Mouse (Mus musculus): ENCODE measurements around the gene Gadl1. TPM values are rescaled to one million over a fixed set of nuclear protein-coding genes. Genes with fewer than 3 reads are reported as not detected.
"Not testable (repeated sequence)": the region's sequence is repeated elsewhere in the genome, so short reads cannot be mapped to it uniquely, and the experiment has no call there.

Gadl1 gene
- polyA plus RNA-seq, 1 experiment from 2014 or later, result 0.50 TPM

DNA sequence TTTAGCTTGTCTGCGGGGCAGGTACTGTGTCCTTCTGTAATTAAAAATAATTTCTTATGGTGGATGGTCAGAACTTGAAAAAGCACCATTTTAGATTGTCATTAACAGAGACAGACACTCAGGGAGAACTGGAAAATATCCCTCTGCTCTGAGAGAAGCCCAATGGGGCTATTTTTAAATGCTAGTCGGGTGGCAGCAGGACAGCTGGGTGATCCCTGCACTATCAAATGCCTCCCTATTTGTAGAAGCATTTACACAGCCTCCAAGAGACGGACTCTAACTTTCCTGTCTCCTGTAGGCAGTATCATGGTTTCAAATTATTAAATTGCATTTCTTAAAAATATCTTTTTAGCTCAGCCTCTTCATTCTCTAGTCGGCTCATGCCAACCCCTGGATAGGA, 89.1 kb downstream of the Gadl1 start:
- no peak overlapping the region for H3K4me3 ChIP-seq
- no peaks in the 10 kb centered on the region for H3K27me3 ChIP-seq (ENCODE audit: insufficient read depth, poor library complexity, severe bottlenecking)
- no peak for DNase-seq (ENCODE audit: low spot score)
- H3K27ac ChIP-seq, result no peak overlapping the region
- no peaks in the 10 kb centered on the region for H3K36me3 ChIP-seq
- H3K9me3 ChIP-seq, result no peaks in the 10 kb centered on the region
- no peaks in the 10 kb centered on the region for H3K4me1 ChIP-seq (replicated peaks)
- 83% methylated on average over 4 of the region's 4 CpGs for WGBS

DNA sequence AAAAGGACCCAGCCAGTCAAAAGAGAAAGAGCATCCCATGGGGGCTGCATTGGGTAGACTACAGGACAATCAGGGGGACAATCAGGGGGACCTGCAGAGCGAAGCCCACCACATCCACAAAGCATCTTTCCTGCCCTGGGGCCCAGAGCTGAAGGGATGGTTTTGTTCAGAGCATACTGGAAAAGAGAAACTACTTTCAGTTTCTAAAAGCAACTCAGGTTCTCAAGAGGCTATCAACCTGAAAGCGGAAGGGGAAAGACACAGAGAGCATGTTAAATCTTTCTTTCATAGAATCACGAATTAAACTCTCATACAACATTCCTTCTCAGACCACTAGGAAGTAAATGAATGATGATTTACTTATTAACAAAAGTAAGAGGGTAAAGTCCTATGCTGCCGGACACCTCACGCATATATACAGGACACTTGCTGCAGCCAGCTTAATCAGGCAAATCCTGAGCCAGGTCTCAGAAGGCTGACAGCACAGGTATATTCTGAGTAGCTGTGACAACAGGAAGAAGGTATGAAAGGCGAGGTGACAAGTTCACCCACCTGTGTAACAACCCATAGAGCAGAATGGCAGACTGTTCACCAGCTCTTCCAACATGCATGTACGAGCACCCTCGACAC, 90.2 kb downstream of the Gadl1 start:
- Histone ChIP-seq H3K4me3 (no peak overlapping the region), H3K27me3 (ENCODE audit: insufficient read depth, poor library complexity, severe bottlenecking) (no peaks in the 10 kb centered on the region), H3K4me1 (replicated peaks) (no peaks in the 10 kb centered on the region), H3K27ac (no peak overlapping the region), H3K9me3 (no peaks in the 10 kb centered on the region), H3K36me3 (no peaks in the 10 kb centered on the region)
- WGBS, result 87% methylated on average over 8 of the region's 8 CpGs
- no peak for DNase-seq (ENCODE audit: low spot score)

DNA sequence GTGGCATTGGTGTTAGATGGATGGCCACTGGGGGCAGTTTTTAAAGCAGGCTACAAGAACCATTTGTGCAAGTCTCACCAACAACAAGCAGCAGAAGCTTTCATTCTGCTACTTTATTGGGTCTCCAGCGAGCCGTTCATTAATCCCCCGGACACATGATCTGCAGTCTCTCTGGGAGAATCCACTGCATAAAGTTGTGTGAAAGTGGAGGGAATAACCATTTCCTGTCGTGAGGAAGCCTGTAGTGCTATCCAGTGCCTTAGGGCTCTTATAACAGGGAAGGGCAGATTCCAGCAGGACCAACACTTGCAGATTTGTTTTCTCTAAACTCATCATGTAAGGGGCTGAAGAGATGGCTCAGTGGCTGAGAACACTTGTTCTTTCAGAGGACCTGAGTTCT, 104.7 kb downstream of the Gadl1 start:
- no peak for DNase-seq (ENCODE audit: low spot score)
- Histone ChIP-seq H3K27me3 (ENCODE audit: insufficient read depth, poor library complexity, severe bottlenecking) (no peaks in the 10 kb centered on the region), H3K4me1 (replicated peaks) (no peaks in the 10 kb centered on the region), H3K36me3 (no peaks in the 10 kb centered on the region), H3K4me3 (no peak overlapping the region), H3K9me3 (peaks cover 7% of the 10 kb centered on the region; the same call in 1 of the 2 replicates), H3K27ac (no peak overlapping the region)
- WGBS, result 70% methylated on average over 4 of the region's 4 CpGs

- Histone ChIP-seq H3K36me3 (no peaks in the 10 kb centered on the region), H3K9me3 (peaks cover 4% of the 10 kb centered on the region; the same call in 1 of the 2 replicates), H3K27ac (no peak overlapping the region), H3K4me3 (no peak overlapping the region), H3K4me1 (replicated peaks) (no peaks in the 10 kb centered on the region), H3K27me3 (ENCODE audit: insufficient read depth, poor library complexity, severe bottlenecking) (no peaks in the 10 kb centered on the region)
- no peak for DNase-seq (ENCODE audit: low spot score)
- 85% methylated on average over 9 of the region's 9 CpGs for WGBS
Observed at GRCm38 (mm10) chr9:116016221-116016620, 107.0 kb downstream of the Gadl1 start.

- no peaks in the 10 kb centered on the region for H3K9me3 ChIP-seq
Observed at GRCm38 (mm10) chr9:116017091-116017490, 107.8 kb downstream of the Gadl1 start.

GRCm38 (mm10) chr9:116018586-116018985, 109.3 kb downstream of the Gadl1 start:
- 93% methylated on average over 7 of the region's 7 CpGs for WGBS
- no peaks in the 10 kb centered on the region for H3K27me3 ChIP-seq (ENCODE audit: insufficient read depth, poor library complexity, severe bottlenecking)
- no peaks in the 10 kb centered on the region for H3K36me3 ChIP-seq
- H3K27ac ChIP-seq, result no peak overlapping the region
- H3K9me3 ChIP-seq, result no peaks in the 10 kb centered on the region; the same call in 1 of the 2 replicates
- H3K4me1 ChIP-seq (replicated peaks), result no peaks in the 10 kb centered on the region
- DNase-seq (ENCODE audit: low spot score), result no peak
- H3K4me3 ChIP-seq, result no peak overlapping the region

More at GRCm38 (mm10) chr9:116017091-116017490, 107.8 kb downstream of the Gadl1 start:
- no peaks in the 10 kb centered on the region for H3K4me1 ChIP-seq (replicated peaks)
- H3K36me3 ChIP-seq, result no peaks in the 10 kb centered on the region
- no peaks in the 10 kb centered on the region for H3K27me3 ChIP-seq (ENCODE audit: insufficient read depth, poor library complexity, severe bottlenecking)
- 88% methylated on average over 3 of the region's 3 CpGs for WGBS
- no peak overlapping the region for H3K27ac ChIP-seq
- H3K4me3 ChIP-seq, result no peak overlapping the region
- no peak for DNase-seq (ENCODE audit: low spot score)

- Histone ChIP-seq H3K27me3 (ENCODE audit: insufficient read depth, poor library complexity, severe bottlenecking) (no peaks in the 10 kb centered on the region), H3K9me3 (no peaks in the 10 kb centered on the region; the same call in 1 of the 2 replicates), H3K36me3 (no peaks in the 10 kb centered on the region), H3K27ac (no peak overlapping the region), H3K4me3 (no peak overlapping the region), H3K4me1 (replicated peaks) (no peaks in the 10 kb centered on the region)
- no peak for DNase-seq (ENCODE audit: low spot score)
- 81% methylated on average over 6 of the region's 6 CpGs for WGBS
Observed at GRCm38 (mm10) chr9:116025371-116025770, 116.1 kb downstream of the Gadl1 start.

DNA sequence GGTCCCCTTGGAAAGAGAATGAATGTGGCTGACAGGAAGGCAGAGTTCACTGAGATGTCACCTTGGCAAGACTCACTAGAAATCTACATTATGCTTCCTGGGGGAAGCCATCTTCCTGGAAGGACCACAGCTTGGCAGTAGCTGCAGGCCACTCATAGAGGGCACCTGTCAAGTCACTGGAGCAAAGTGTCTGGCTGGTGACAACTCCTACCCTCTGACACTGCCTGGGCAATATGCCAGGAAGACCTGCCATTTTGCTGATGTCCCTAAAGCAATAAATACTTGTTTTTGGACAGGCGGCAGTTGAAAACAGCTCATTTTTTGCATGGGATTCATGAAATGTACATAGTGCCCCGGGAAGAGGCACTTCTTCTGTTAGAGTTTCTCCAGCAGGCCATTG, 119.8 kb downstream of the Gadl1 start:
- H3K27me3 ChIP-seq (ENCODE audit: insufficient read depth, poor library complexity, severe bottlenecking), result no peaks in the 10 kb centered on the region
- WGBS, result 96% methylated on average over 2 of the region's 2 CpGs
- no peaks in the 10 kb centered on the region for H3K36me3 ChIP-seq
- no peak for DNase-seq (ENCODE audit: low spot score)
- no peak overlapping the region for H3K27ac ChIP-seq
- no peaks in the 10 kb centered on the region for H3K9me3 ChIP-seq
- no peak overlapping the region for H3K4me3 ChIP-seq
- H3K4me1 ChIP-seq (replicated peaks), result peaks cover 12% of the 10 kb centered on the region

- no peaks in the 10 kb centered on the region for H3K36me3 ChIP-seq
- H3K4me1 ChIP-seq (replicated peaks), result peaks cover 12% of the 10 kb centered on the region
- no peaks in the 10 kb centered on the region for H3K9me3 ChIP-seq
- H3K4me3 ChIP-seq, result no peak overlapping the region
- WGBS, result 69% methylated on average over 5 of the region's 5 CpGs
- peak; percentile 4 for DNase-seq (ENCODE audit: low spot score)
- H3K27me3 ChIP-seq (ENCODE audit: insufficient read depth, poor library complexity, severe bottlenecking), result no peaks in the 10 kb centered on the region
- no peak overlapping the region for H3K27ac ChIP-seq
Observed at GRCm38 (mm10) chr9:116032711-116033110, 123.5 kb downstream of the Gadl1 start.

DNA sequence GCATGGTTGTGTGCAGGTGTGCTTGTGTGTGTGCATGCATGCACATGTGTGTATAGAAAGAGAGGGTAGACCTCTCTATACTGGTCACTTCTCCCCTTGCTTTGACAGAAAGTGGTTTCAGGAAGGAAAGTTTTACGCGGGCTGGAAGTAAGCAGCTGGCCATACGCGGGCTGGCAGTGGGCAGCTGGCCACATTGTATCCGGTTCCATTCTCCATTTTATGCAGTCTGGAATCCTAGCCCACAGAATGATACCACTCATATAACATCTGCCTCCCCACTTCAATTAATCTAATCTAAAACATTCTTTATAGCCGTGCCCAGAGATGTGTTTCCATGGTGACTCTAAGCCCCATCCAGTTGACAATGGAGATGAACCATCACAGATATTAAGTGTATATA, 129.0 kb downstream of the Gadl1 start:
- H3K9me3 ChIP-seq, result no peaks in the 10 kb centered on the region

GRCm38 (mm10) chr9:116039981-116040380, 130.7 kb downstream of the Gadl1 start:
- no peak overlapping the region for H3K4me3 ChIP-seq
- no peaks in the 10 kb centered on the region for H3K9me3 ChIP-seq
- no peak overlapping the region for H3K27ac ChIP-seq
- WGBS, result 92% methylated on average over 4 of the region's 4 CpGs
- H3K36me3 ChIP-seq, result no peaks in the 10 kb centered on the region
- H3K4me1 ChIP-seq (replicated peaks), result no peaks in the 10 kb centered on the region
- DNase-seq (ENCODE audit: low spot score), result no peak
- H3K27me3 ChIP-seq (ENCODE audit: insufficient read depth, poor library complexity, severe bottlenecking), result no peaks in the 10 kb centered on the region

More for the DNA sequence above, 129.0 kb downstream of the Gadl1 start:
- WGBS, result 91% methylated on average over 6 of the region's 6 CpGs
- no peak for DNase-seq (ENCODE audit: low spot score)
- Histone ChIP-seq H3K4me1 (replicated peaks) (no peaks in the 10 kb centered on the region), H3K27me3 (ENCODE audit: insufficient read depth, poor library complexity, severe bottlenecking) (no peaks in the 10 kb centered on the region), H3K27ac (no peak overlapping the region), H3K4me3 (no peak overlapping the region), H3K36me3 (no peaks in the 10 kb centered on the region)

- 95% methylated on average over 14 of the region's 14 CpGs for WGBS
- H3K27me3 ChIP-seq (ENCODE audit: insufficient read depth, poor library complexity, severe bottlenecking); H3K9me3 ChIP-seq; H3K36me3 ChIP-seq; H3K4me1 ChIP-seq (replicated peaks); H3K27ac ChIP-seq; DNase-seq (ENCODE audit: low spot score); H3K4me3 ChIP-seq: not testable (repeated sequence)
Observed at GRCm38 (mm10) chr9:116040852-116041251, 131.6 kb downstream of the Gadl1 start.

DNA sequence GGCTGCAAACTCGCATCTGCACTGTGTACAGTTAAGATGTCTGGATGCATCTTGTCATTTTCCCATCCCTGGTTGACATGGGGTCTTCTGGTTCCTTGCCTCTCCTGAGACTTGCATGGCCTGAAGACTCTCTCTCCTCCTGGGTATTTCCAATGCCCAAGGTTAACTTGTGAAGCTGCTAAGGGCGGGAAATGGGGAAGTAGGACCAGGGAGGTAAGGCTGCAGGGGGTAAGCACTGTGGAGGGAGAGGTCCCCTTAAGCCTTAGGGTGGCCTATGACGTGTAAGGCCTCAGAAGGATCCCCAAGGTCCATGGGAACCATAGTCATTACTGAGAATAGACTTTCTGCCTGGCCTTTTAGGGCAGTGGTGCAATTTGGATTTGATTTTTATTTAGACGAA, 132.1 kb downstream of the Gadl1 start:
- H3K4me3 ChIP-seq, result no peak overlapping the region
- no peaks in the 10 kb centered on the region for H3K36me3 ChIP-seq
- no peaks in the 10 kb centered on the region for H3K4me1 ChIP-seq (replicated peaks)
- H3K9me3 ChIP-seq, result no peaks in the 10 kb centered on the region
- no peaks in the 10 kb centered on the region for H3K27me3 ChIP-seq (ENCODE audit: insufficient read depth, poor library complexity, severe bottlenecking)
- DNase-seq (ENCODE audit: low spot score), result no peak
- WGBS, result 72% methylated on average over 4 of the region's 4 CpGs
- H3K27ac ChIP-seq, result no peak overlapping the region

DNA sequence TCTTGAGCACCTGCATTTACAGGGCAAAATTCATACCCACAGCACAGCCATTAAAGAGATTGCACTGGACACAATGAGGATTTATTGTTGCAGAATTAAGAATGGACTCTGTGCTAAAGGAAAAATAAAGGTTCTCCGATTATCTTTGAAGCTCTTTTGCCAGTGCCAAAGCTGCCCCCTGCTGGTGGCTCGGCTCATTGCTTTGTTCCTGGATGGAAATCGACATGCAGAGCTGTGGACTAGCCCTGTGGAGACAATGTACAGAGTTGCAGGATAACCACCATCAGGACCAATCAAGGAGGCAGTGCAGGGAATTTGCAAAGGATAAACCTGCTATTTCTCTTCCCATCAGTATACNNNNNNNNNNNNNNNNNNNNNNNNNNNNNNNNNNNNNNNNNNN, 132.5 kb downstream of the Gadl1 start:
- Histone ChIP-seq H3K27me3 (ENCODE audit: insufficient read depth, poor library complexity, severe bottlenecking) (no peaks in the 10 kb centered on the region), H3K9me3 (no peaks in the 10 kb centered on the region), H3K27ac (no peak overlapping the region), H3K4me3 (no peak overlapping the region), H3K4me1 (replicated peaks) (no peaks in the 10 kb centered on the region), H3K36me3 (no peaks in the 10 kb centered on the region)
- peak; percentile 79 for DNase-seq (ENCODE audit: low spot score)
- 25% methylated on average over 3 of the region's 3 CpGs for WGBS
